In genomic region chr17:55702161-55702820, GRCm38 (mm10) we compare ENCODE assay signal across 8 mouse cellular contexts. TPM values are rescaled to one million over a fixed set of nuclear protein-coding genes. Genes with fewer than 3 reads are reported as not detected.
DNase-seq lines count a peak whose midpoint lies in the region; ATAC-seq and TF ChIP-seq lines count a peak whose summit lies in the region.

No protein-coding gene starts in this region.

- no peaks in the 10 kb centered on the region for H3K9me3 ChIP-seq in kidney, embryonic 15.5 days (replicated peaks)
- no peaks in the 10 kb centered on the region for H3K9me3 ChIP-seq in stomach, embryonic 14.5 days (ENCODE audit: control insufficient read depth, low read depth, low read length)

- WGBS in kidney, embryonic 15.5 days = 65% methylated on average over 3 of the region's 3 CpGs
- 61% methylated on average over 3 of the region's 3 CpGs for WGBS in stomach, embryonic 14.5 days

- H3K4me3 ChIP-seq in kidney, embryonic 15.5 days (replicated peaks) = no peak overlapping the region
- H3K4me3 ChIP-seq in gastrocnemius, adult 2 months = no peak overlapping the region
- no peak overlapping the region for H3K4me3 ChIP-seq in stomach, embryonic 14.5 days (ENCODE audit: low read depth, low read length)

- peak; percentile 50 for DNase-seq in kidney, adult 11 months
- peak; percentile 55 to 78 for DNase-seq in cerebellum, postnatal 4 days (ENCODE audit: low spot score in 2 of 2)
- DNase-seq in gastrocnemius, adult 2 months = peak; percentile 71
- peak; percentile 77 for DNase-seq in kidney, adult 9 months
- DNase-seq in liver = peak; percentile 85
- DNase-seq in neural tube, embryonic 10.5 days (ENCODE audit: extremely low spot score, low spot score) = peak; percentile 71

- peak; percentile 82 for TF ChIP-seq CTCF in gastrocnemius, adult 2 months (IDR thresholded peaks at IDR 0.05)

- no peak overlapping the region for H3K9ac ChIP-seq in kidney, embryonic 15.5 days
- H3K9ac ChIP-seq in stomach, embryonic 14.5 days (replicated peaks; ENCODE audit: low read depth, low read length) = no peak overlapping the region

- ATAC-seq in kidney, embryonic 15.5 days (replicated peaks; ENCODE audit: low FRiP score) = no peak; the same call in 1 of the 2 replicates
- ATAC-seq in stomach, embryonic 14.5 days (ENCODE audit: insufficient number of reproducible peaks, insufficient read depth, low FRiP score, low read depth) = peak; percentile 65; the same call in 1 of the 2 replicates

- intact Hi-C loops in gastrocnemius, adult 2 months (cut with DNase I) = loop anchor here (5.0 kb wide), 1 partner anchor 185 kb away; no protein-coding TSS in a partner anchor

- H3K36me3 ChIP-seq in kidney, embryonic 15.5 days = peaks cover 27% of the 10 kb centered on the region
- peaks cover 13% of the 10 kb centered on the region for H3K36me3 ChIP-seq in stomach, embryonic 14.5 days (ENCODE audit: control insufficient read depth, insufficient read depth, low read length)

- H3K4me1 ChIP-seq in kidney, embryonic 15.5 days = no peaks in the 10 kb centered on the region
- no peaks in the 10 kb centered on the region for H3K4me1 ChIP-seq in stomach, embryonic 14.5 days (ENCODE audit: control insufficient read depth, insufficient read depth, low read length)

- no peak overlapping the region for H3K27ac ChIP-seq in kidney, embryonic 15.5 days
- H3K27ac ChIP-seq in gastrocnemius, adult 2 months = no peak overlapping the region
- H3K27ac ChIP-seq in stomach, embryonic 14.5 days (ENCODE audit: low read length) = no peak overlapping the region

- H3K4me2 ChIP-seq in kidney, embryonic 15.5 days = no peak overlapping the region
- H3K4me2 ChIP-seq in stomach, embryonic 14.5 days (replicated peaks; ENCODE audit: low read depth, low read length) = no peak overlapping the region

- no peaks in the 10 kb centered on the region for H3K27me3 ChIP-seq in kidney, embryonic 15.5 days
- no peaks in the 10 kb centered on the region for H3K27me3 ChIP-seq in stomach, embryonic 14.5 days (ENCODE audit: control insufficient read depth, insufficient read depth, low read length)

RNA-seq across cellular contexts. Expression of gene Pot1b, which starts 10.1 kb away (rescaled TPM):
- 9.9 and 10.1 TPM in 2 replicates for polyA plus RNA-seq in kidney, embryonic 15.5 days (2015; fragmentation: Nextera tagmentation; extraction: Ambion mirVana)
- total RNA-seq in gastrocnemius, adult 2 months (2021) = 1 to 10 TPM; 1.4 to 2.4 TPM
- 9.9 and 11.2 TPM in 2 replicates for polyA plus RNA-seq in stomach, embryonic 14.5 days (2014; fragmentation: Nextera tagmentation; extraction: Ambion mirVana)

RNA-seq across cellular contexts. Expression of gene Adgre4, which starts 47.5 kb away (rescaled TPM):
- 0.44 and 0.55 TPM in 2 replicates for polyA plus RNA-seq in kidney, embryonic 15.5 days (2015; fragmentation: Nextera tagmentation; extraction: Ambion mirVana)
- total RNA-seq in gastrocnemius, adult 2 months (2021) = under 1 TPM in 1 of 2 experiments, not detected in 1; 0.17 TPM
- polyA plus RNA-seq in stomach, embryonic 14.5 days (2014; fragmentation: Nextera tagmentation; extraction: Ambion mirVana) = 0.35 and 0.56 TPM in 2 replicates
